Mouse (Mus musculus): ENCODE data around the gene Mas1. TPM values are rescaled to one million over a fixed set of nuclear protein-coding genes. Genes with fewer than 3 reads are reported as not detected.

Mas1 gene
- total RNA-seq, 2 experiments from 2014 or later = 0.19 TPM; not detected in 1

DNA sequence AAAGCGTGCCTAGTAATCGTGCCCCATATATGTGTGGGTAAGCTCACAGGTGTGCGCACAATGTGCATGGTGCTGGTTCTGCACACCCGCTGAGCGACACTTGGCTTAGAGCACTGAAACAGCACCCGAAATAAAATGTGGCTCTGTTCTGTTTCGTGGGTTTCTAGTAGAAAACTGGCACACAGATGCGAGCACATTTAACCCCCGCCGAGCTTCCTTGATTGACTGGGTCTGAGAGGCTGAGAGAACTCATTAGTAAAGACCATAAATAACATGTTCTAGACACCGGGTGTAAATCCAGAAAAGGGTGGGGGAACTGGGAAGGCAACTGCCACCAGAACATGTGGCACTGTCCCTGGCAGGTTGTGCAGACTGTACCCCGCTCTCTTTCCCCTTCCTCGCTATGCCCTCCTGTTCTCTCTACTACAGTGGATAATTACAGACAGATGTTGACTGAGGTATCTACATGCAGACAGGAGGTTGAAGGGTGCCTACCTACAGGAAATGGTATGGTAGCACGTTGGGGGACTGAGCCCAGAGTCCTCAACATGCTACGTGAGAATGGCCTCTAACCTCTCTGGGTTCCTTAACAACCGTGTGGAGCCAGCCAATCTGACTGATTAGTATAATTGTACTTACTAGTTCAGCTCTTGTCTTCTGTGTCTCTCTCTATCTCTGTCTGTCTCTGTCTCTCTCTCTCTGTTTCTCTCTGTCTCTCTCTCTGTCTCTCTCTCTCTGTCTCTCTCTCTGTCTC, 4.5 kb upstream of the Mas1 start:
- no peak for DNase-seq (ENCODE audit: low spot score)

- DNase-seq (ENCODE audit: low spot score) = no peak
Observed at GRCm38 (mm10) chr17:12868640-12869039, 697 bp upstream of the Mas1 start.

DNA sequence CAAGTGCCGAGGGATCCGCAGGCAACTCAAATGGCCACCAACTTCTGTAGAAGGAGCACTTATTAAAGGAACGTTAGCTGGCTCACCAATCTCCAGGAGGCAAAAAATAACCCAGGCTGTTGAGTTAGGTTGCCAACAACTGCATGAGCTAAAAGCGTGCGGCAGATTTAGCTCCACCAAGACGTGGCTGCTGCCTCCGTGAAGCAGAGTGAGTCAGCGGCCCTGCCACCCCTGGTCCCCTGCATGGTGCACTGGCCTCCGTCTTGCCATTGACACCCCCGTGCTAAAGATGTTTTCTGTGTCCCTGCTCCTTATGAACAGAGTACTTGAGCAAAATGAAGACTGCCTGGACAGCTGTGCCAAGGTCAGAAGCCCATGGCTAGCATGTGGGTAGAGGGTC, 1.1 kb downstream of the Mas1 start:
- peak; percentile 64 for DNase-seq (ENCODE audit: low spot score)

DNA sequence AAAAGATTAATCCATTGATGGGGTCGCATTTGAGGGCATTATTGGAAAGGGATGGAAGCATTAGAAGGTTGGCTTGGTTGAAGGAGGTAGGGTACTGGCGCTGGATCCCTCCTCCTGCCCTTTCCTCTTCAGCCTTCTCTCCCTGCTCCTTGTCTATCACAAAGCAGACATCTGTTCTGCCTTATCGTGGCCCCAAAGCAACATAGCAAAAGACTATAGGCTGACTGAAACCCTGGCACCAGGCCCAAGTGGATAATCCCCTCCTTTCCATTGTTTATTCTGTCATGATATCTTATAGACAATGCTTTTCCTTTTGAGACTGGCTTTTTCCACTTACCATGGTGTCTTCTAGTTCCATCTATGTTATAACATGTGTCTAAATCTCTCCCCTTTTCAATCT, 2.5 kb downstream of the Mas1 start:
- no peak for DNase-seq (ENCODE audit: low spot score)

DNA sequence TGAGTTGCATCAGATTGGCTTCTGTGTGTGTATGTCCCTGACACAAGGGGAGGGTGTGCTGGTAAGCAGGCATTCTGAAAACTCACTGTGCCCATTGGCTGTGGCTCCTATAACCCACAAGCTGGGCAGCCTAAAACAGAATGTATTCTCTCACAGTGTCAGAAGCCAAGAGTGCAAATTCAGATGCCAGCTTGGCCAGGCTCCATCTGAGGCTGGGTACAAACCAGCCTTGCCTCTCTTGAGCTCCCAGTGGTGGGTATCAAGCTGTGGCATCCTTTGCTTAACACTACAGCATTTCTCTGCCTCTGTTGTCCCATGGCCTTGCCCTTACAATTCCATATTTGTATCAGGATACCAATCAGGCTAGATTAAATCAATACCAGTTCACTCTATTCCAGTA, 3.8 kb downstream of the Mas1 start:
- DNase-seq (ENCODE audit: low spot score) = peak; percentile 25

GRCm38 (mm10) chr17:12859006-12859520, 8.9 kb downstream of the Mas1 start:
- no peak for DNase-seq (ENCODE audit: low spot score)

DNA sequence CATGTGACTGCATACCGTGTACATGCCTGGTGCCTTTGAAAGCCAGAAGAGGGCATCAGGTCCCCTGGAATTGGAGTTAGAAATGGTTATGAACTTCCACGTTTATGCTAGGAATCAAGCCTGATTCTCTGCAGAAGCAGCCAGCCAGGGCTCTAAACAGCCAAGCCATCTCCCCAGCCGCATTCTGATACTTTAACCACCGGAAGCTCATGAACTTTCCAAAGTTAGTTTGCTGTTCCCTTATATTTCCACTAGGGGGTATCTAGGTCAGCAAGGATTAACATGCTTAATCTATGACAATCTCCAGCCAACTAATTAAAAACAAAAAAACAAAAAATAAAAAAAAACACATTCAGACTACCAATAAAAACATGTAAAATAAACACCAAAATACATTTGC, 9.9 kb downstream of the Mas1 start:
- no peak for DNase-seq (ENCODE audit: low spot score)

DNA sequence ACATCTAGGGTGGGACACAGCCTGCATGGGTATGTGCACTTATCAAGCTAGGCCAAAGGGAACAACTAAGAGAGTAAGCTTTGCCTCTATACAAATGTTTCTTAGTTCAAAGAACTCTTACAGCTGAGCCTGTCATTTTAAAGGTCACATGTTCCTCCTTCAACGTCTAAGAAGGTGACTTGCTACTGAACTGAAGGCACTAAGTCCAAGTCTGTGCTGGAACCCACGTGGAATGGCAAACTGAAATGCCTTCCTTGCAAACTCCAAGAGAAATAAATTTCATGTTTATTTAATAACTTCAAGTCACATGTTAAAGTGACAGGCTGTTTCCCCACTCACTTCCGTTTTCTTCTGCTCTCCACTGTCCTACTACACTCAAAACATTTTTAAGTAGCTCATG, 10.5 kb downstream of the Mas1 start:
- no peak for DNase-seq (ENCODE audit: low spot score)

GRCm38 (mm10) chr17:12854386-12854785, 13.6 kb downstream of the Mas1 start:
- no peak for DNase-seq (ENCODE audit: low spot score)

DNA sequence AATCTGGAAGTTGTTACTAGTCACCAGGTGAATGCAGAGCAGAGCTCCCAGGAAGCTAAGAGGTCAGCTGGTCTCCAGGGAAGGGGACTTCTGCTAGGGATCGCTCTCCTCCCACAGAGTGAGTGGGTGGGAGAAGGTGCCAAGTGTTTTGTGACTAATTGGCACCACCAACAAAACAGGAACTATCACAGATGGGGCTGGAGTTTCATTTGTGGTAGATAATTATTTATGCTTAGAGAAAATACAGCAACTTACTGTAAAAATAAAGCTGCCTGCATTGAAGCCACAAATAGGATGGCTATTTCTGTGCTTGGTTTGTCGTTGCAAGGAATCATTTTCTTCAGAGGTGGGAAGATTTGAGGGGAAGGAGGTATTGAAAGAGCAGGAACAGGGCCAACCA, 14.1 kb downstream of the Mas1 start:
- no peak for DNase-seq (ENCODE audit: low spot score)

DNA sequence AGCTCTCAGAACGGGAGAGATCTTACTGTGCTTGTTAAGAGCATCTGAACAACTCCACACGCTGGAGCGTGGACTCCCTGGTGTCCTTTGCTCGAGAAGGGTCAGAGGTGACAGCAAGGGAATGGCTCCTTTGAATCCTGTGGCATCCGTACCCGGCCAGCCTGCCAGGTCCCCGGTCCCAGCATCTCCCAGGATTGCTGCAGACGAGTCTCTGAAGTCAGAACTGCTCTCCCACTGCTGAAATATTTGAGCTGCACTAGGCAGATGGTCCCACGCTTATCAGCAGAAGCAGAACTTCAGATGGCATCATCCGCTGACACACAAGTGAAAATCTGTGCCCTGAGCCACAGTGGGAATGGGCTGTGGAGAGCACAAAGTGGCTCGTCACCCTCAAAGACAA, 16.3 kb downstream of the Mas1 start:
- DNase-seq (ENCODE audit: low spot score) = no peak

DNA sequence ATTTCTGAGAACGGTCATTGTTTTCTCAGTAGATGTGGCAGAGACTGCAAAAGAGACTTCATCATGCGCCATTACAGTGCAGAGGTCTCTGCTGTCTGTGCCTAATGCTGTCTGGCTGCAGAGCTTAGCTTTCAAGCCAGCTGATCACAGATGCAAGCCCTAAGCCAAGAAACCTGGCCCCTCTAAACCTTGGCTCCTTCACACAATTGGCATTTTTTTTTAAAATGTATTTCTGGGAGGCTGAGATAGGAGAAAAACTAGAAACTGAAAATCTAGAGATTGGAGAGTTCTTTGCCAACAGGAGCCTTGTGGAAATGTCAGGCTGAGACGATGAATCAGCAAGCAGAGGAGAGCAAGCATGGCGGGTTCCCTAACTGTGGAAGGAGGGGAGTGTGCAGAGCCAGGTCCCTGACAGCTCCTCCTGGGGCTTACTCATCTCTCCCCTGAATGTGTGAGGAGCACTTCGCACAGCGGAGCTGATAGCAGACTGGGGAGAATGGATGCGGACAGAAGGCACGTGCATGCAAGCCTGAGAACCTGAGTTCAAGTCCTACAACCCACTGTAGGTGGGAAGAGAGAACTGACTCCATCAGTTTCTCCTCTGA, 18.1 kb downstream of the Mas1 start:
- no peak for DNase-seq (ENCODE audit: low spot score)

DNA sequence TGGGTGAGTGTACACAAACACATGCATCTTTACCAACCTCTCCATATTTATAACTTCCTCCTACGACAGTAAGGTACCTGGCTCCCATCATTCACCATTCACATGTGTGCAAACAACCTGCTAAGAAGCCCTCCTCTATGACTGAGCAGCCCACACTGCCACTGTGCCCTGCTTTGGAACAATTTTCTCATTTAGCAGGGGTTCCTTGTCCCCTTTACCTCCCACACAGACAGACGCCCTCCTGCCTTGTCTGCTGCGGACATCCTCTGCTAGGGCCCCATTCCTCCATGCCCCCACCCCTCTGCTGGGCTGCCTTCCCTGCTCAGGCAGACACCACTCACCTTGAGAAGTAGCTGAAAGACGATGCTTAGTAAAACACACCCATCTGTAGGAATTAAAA, 20.2 kb downstream of the Mas1 start:
- DNase-seq (ENCODE audit: low spot score) = no peak

DNA sequence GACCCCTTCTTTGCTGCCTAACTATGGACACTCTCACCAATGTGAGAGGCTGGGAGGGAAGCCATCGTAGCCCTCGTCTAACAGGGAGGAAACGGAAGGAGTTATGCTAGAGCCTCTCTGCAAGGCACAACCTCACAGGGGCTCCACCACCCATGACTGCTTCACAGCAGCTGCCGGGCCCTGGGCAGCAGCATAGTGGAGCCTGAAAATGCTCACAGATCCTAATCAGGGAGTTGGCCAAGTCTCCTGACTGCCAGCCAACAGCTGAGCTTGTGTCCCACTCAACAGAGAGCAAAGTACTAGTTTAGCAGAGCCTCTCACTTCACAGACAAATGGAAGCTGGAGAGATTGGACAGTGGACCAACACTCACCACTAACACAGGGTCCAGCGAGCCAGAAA, 21.5 kb downstream of the Mas1 start:
- DNase-seq (ENCODE audit: low spot score) = no peak

DNA sequence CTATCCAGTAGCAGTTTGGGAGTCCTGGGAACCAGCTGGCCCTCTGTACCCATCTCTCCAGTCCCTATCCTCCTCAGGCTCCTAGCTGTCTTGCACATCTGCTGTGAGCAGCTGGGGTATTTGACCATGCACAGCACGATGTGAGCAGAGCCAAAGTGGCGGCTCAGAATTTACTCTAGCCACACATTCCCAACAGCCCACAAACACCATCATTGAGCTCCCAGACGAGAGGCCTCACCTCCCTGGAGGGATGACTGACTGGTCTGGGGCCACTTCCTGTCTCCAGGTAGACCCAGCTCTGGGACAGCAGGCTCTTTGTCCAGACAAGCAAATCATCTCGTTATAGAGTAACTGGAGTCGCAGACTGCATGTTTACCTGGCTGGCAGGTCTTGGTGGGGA, 22.1 kb downstream of the Mas1 start:
- DNase-seq (ENCODE audit: low spot score) = no peak

DNA sequence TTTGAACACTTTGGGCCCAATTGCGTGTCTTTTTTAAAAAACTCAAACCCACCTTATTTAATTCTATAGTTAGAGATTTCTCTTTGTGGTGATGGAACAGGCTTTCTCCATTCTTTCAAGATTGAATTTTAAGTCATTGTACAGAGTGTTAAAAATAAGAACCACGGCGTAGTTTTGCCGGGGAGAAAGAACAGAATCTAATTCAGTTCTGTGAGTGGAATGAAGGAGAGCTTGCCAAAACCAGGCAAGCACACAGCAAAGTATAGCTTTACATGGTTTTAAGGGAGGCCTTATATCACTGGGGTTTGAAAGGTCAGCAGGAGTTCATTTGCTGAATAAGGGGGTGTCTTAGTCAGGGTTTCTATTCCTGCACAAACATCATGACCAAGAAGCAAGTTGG, 23.4 kb downstream of the Mas1 start:
- DNase-seq (ENCODE audit: low spot score) = no peak

GRCm38 (mm10) chr17:12843826-12844225, 24.1 kb downstream of the Mas1 start:
- no peak for DNase-seq (ENCODE audit: low spot score)

DNA sequence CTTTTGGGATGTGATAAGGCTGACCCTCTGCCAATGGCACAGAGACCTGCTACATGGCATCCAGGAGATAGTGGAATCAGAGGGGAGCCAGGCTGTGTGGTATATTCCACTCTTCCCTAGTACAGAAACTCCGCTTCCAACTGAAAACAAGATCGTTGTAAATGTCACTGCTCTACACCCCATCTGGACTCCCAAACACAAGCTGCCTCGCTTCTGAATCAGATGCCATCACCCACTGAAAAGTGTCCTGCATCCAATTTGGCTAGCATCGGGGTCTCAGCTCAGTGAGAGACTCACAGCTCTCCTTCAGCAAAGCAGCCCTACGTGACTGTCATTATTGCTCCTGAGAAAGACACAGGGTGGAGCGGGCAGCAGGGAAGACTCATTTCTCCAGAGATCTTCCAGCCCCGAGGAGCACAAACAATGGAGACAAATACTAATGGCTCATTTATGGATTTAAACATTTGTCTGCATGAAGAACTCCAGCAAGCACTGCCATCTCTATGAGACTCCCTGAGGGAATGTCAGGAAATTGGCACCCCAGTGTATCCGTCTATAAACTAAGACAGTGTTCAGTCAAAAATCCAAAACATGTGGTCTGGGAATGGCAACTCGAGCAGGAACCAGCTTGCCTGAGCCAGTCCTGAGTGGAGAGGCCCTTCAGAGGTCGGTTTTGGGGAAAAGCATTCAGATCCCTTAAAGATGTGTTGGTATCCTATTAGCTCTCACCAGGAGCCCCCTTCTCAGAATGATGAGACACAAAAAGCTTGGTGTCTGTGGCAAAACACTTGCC, 28.3 kb downstream of the Mas1 start:
- no peak for DNase-seq (ENCODE audit: low spot score)

GRCm38 (mm10) chr17:12835738-12836137, 32.2 kb downstream of the Mas1 start:
- DNase-seq (ENCODE audit: low spot score) = no peak

DNA sequence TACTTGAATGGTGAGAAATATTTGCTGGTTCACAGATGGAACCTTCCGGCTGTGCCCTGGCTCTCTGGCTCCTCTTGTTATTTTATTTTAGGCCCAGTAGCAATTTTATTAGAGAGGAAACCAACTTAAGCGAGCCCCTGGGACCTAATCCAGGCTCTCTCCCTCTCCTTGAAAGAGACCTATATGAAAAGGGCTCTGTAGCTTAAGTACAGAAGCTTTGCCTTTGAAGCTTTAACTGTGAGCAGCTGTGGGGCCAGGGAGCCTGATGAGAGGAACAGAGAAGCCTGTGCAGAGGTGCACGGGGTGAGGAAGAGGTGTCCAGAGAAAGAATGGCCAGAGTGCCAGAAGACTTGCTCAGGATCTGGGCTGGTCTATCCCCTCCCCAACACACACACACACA, 33.1 kb downstream of the Mas1 start:
- no peak for DNase-seq (ENCODE audit: low spot score)

DNA sequence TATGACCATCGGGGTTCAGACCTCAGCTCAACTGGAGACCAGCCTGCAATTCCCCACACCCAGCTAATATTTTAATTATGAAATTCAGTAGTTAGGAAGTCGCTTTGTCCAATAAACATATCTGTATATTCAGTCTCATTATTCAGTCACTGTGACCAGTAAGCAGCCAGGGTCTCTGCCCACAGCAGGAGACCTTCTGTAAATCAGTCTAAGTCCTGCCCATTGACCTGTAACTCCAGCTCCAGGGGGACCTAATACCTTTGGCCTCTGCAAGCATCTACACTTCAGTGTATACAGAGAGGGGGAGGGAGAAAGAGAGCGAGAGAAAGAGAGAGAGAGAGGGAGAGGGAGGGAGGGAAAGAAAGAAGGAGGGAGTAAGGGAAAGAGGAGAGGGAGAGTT, 33.6 kb downstream of the Mas1 start:
- no peak for DNase-seq (ENCODE audit: low spot score)

DNA sequence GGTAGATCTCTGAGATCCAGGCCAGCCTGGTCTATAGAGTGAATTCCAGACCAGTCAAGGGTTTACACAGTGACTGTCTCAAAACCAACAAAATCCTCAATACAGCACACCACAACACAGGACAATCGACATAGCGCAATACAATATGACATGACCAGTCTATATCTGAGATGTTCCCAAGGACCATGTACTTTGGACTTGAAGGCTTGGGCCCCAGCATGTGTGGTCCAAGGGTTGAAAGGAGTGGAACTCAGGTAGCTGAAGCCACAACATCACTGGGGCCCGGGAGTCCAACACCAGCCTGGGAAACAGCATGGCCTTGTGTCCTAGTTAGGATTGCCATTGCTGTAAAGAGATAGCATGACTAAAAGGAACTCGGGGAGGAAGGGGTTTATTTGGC, 35.3 kb downstream of the Mas1 start:
- no peak for DNase-seq (ENCODE audit: low spot score)

DNA sequence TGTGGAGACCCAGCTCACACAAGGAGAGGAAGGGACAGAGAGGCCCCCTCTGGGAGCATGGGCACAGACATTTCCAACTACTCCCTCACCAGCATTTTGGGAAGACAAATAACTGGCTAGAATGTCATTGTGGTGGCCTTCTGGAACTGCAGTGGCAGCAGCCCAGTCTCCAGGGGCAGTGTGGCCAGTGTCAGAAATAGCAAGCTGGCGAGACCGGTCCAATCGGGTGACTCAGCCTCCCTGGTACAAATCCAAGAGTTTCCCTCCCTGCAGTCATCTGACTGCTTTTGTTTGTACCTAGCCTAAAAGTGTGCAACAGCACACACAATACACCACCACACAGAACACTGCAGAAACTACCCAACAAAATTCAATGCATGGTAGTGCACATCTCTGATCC, 35.7 kb downstream of the Mas1 start:
- DNase-seq (ENCODE audit: low spot score) = peak; percentile 56
